Mouse (Mus musculus) liver, adult 2 months (tissue): ENCODE results near the gene Crxos. TPM values are rescaled to one million over a fixed set of nuclear protein-coding genes. Genes with fewer than 3 reads are reported as not detected.

Experiments
- DNase-seq: peaks from one replicate; pipeline ENCODE4 v3.0.0-alpha.2; 2011; ENCODE audit warnings: low read depth, low spot score; ENCODE audit errors: extremely low read depth
- H3K27ac ChIP-seq: fragments of 200-500 bp; replicated peaks from 2 replicates; pipeline ENCODE4 v1.5.1; 2012; ENCODE audit warnings: low read depth, mild to moderate bottlenecking, control low read depth, inconsistent platforms, low read length; ENCODE audit not compliant: insufficient read depth
- H3K27me3 ChIP-seq: fragments of 200-500 bp; 2 replicates; pipeline ENCODE4 v1.6.1; 2012; ENCODE audit warnings: mild to moderate bottlenecking, moderate library complexity, low read length, inconsistent platforms; ENCODE audit not compliant: control insufficient read depth, insufficient read depth
- H3K36me3 ChIP-seq: fragments of 200-500 bp; 2 replicates; pipeline ENCODE4 v1.6.1; 2012; ENCODE audit warnings: low read length, inconsistent platforms; ENCODE audit not compliant: control insufficient read depth, insufficient read depth
- H3K4me1 ChIP-seq: fragments of 200-500 bp; 2 replicates; pipeline ENCODE4 v1.6.1; 2011; ENCODE audit warnings: low read length; ENCODE audit not compliant: control insufficient read depth, insufficient read depth
- H3K4me3 ChIP-seq: fragments of 200-500 bp; 2 replicates; pipeline ENCODE4 v1.5.1; 2011; ENCODE audit warnings: low read depth, mild to moderate bottlenecking, control low read depth, low read length, moderate library complexity; ENCODE audit not compliant: insufficient read depth
- H3K79me2 ChIP-seq: fragments of 200-500 bp; 2 replicates; pipeline ENCODE4 v1.6.1; 2012; ENCODE audit warnings: inconsistent platforms, mild to moderate bottlenecking, low read length, moderate library complexity; ENCODE audit not compliant: control insufficient read depth, insufficient read depth
- H3K9ac ChIP-seq: fragments of 200-500 bp; 2 replicates; pipeline ENCODE4 v1.6.1; 2012; ENCODE audit warnings: low read depth, mild to moderate bottlenecking, control low read depth, inconsistent platforms, low read length
- CTCF ChIP-seq: fragments of 200-500 bp; IDR thresholded peaks from 2 replicates; pipeline ENCODE4 v1.5.1; 2011; ENCODE audit warnings: low read depth, low read length, control low read depth
- POLR2A ChIP-seq: fragments of 200-500 bp; IDR thresholded peaks from 2 replicates; pipeline ENCODE4 v1.6.1; 2011; ENCODE audit warnings: low read length, control low read depth; ENCODE audit not compliant: insufficient read depth; ENCODE audit errors: extremely low read depth
- WGBS: fragments of 180-500 bp; shearing (Covaris S2); methylation state at CpG from one replicate; pipeline ENCODE4 v1.1.7; 2018; 5-methylcytosine and 5-hydroxymethylcytosine counted together
- polyA plus RNA-seq: library from polyadenylated mRNA; depleted of rRNA; stranded (reverse); fragments of >200 nt; gene quantifications from 2 replicates; pipeline ENCODE4 v1.2.3, GENCODE M21; 2012
- total RNA-seq: library from RNA; depleted of rRNA; stranded (reverse); fragments of >200 nt; gene quantifications from 2 replicates; pipeline ENCODE4 v1.2.3, GENCODE M21; 2014

Gene Crxos
- total and polyA plus RNA-seq, 2 experiments, result not detected

DNA sequence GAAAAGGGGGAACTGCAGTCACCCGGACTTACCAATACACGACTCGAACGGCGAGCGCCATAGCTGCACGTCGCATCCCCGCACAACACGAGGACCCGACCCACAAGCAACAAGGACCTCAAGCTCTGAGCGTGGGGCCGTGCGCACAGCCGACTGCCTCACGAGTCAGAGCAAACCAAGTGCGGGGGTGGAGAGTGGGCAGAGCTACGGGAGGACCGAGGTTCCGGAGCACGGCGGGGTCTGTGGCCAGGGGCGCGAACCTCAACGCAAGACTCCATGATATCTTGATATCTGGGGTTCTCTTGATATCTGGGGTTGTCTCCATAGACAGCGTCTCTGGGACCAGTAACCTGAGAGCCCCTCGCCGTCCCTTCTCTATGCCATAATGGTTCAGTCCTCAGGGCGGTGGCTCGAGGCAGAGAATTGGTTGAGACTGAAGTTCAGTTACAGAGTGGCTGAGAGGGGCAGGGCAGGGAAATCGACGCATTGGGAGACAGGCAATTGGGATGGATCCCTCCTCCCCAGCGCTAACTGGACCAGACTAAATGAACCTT lies 39.9 kb downstream of the Crxos start, which contains the start of gene Selenow:
Gene Selenow (minus strand): TSS at position 183 of the 554 bp plus-strand sequence.
- H3K27me3 ChIP-seq, result no peaks in the 10 kb centered on the region
- peak; percentile 82 for DNase-seq
- peak within 1 kb of the TSS; percentile 88 for H3K27ac ChIP-seq
- peak within 1 kb of the TSS; percentile 87 for H3K9ac ChIP-seq
- WGBS, result under 1% methylated on average over 33 of the region's 33 CpGs
- H3K36me3 ChIP-seq, result no peaks in the 10 kb centered on the region
- peaks cover 7% of the 10 kb centered on the region; the same call in 1 of the 2 replicates for H3K79me2 ChIP-seq
- TF ChIP-seq POLR2A (peak; percentile 94), CTCF (no peak)
- peak within 1 kb of the TSS; percentile 80 for H3K4me3 ChIP-seq
- H3K4me1 ChIP-seq, result peaks cover 10% of the 10 kb centered on the region

GRCm38 (mm10) chr7:15929910-15930309 lies 47.5 kb downstream of the Crxos start:
- Histone ChIP-seq H3K27ac (no peak overlapping the region), H3K4me1 (peaks cover 6% of the 10 kb centered on the region), H3K79me2 (no peaks in the 10 kb centered on the region), H3K36me3 (no peaks in the 10 kb centered on the region), H3K9ac (no peak overlapping the region), H3K27me3 (no peaks in the 10 kb centered on the region), H3K4me3 (no peak overlapping the region)
- 16% methylated on average over 4 of the region's 4 CpGs for WGBS
- TF ChIP-seq CTCF (peak; percentile 98), POLR2A (no peak)
- peak; percentile 82 for DNase-seq

DNA sequence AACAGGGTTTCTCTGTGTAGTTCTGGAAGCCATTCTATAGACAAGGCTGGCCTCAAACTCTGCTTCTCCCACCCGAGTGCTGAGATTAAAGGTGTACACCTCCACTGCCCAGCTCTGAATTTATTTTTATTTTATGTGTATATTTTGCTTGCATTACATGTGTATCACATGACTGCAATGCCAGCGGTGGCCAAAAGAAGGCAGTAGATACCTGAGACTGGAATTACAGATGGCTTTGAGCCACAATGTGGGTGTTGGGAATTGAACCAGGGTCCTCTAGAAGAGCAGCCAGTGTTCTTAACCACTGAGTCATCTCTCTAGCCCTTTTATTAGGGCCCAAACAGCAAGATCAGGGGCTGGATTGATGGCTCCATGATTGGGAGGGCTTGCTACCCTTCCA lies 48.1 kb downstream of the Crxos start:
- H3K9ac ChIP-seq, result no peak overlapping the region
- peaks cover 6% of the 10 kb centered on the region for H3K4me1 ChIP-seq
- no peaks in the 10 kb centered on the region for H3K27me3 ChIP-seq
- no peak for DNase-seq
- no peak overlapping the region for H3K27ac ChIP-seq
- H3K4me3 ChIP-seq, result no peak overlapping the region
- H3K36me3 ChIP-seq, result no peaks in the 10 kb centered on the region
- no peaks in the 10 kb centered on the region for H3K79me2 ChIP-seq
- no peak for TF ChIP-seq CTCF
- TF ChIP-seq POLR2A, result no peak
- WGBS, result 83% methylated on average over 2 of the region's 2 CpGs

- 40% methylated on average over 3 of the region's 3 CpGs for WGBS
Measured at GRCm38 (mm10) chr7:15931635-15932034, 49.2 kb downstream of the Crxos start.

DNA sequence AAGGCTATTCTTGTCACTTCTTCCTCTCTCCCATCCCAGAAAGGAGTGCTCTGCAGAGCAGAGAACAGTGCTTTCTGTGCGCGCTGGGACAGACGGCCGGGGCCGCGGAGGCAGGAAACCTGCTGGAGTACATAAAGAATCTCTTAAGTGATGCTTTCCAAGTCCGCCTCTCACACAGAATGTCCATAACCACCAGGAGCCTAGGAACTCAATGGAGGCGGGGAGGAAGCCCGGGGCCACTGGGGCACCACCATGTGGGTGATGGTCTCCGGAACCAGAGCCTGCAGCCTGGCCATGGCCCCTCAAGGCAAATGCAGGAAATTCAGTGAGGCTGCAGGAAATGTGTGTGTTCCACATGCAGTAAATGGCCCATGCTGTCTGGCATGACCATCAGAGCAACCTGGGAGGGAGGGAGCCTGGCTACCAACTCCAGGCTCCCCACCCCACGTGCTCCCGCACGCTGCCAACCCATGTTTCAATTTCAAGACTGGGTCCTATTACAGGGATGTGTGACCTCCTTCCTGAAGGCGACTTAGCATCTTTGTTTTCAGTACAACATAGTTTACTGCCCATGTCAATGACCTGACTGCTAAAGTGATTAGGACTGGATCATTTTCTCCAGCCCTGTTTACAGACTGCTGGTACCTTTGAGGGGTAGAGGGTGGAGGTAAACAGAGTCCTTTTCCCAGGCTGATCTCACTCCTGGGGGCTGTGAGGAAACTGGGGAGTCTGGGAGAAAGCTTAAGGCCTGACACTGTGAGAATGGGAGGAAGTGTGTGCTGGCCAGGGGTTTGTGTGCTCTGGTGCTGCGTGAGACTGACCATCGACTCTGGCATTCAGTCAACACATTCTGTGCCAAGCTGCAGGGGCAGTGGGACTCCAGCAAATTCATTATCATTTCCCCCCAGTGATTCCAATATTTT lies 51.3 kb downstream of the Crxos start:
- peaks cover 6% of the 10 kb centered on the region for H3K4me1 ChIP-seq
- WGBS, result 55% methylated on average over 16 of the region's 16 CpGs
- H3K9ac ChIP-seq, result no peak overlapping the region
- no peaks in the 10 kb centered on the region for H3K79me2 ChIP-seq
- no peaks in the 10 kb centered on the region for H3K27me3 ChIP-seq
- TF ChIP-seq CTCF (no peak), POLR2A (no peak)
- peak; percentile 30 for DNase-seq
- peaks cover 13% of the 10 kb centered on the region for H3K36me3 ChIP-seq
- no peak overlapping the region for H3K4me3 ChIP-seq
- H3K27ac ChIP-seq, result no peak overlapping the region

More at GRCm38 (mm10) chr7:15931635-15932034, 49.2 kb downstream of the Crxos start:
- Histone ChIP-seq H3K27me3 (no peaks in the 10 kb centered on the region), H3K4me1 (peaks cover 6% of the 10 kb centered on the region), H3K9ac (0 out of 2 replicates have a peak overlapping the region, but pooled peaks have one; percentile 37), H3K4me3 (no peak overlapping the region), H3K79me2 (no peaks in the 10 kb centered on the region), H3K36me3 (no peaks in the 10 kb centered on the region), H3K27ac (peak overlapping the region; percentile 51; the same call in 1 of the 2 replicates)
- TF ChIP-seq POLR2A (no peak), CTCF (no peak)
- peak; percentile 61 for DNase-seq

DNA sequence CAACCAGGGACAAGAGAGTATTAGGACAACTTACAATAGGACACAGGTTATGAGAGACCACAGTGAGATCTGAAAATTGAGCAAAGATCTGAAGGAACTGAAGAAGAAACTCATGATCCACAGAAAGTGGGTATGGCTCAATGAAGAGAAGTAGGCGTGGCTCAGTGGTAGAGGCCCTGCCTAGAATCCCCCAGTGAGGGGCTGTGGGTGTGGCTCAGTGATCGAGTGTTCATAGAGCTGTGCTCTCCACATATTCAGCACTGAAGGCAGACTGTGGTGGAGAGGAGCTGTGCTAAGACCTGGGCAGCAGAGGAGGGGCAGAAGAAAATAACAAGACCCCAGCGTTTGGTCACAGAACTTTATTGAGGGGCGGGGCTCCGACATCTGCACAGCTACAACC lies 55.1 kb downstream of the Crxos start:
- Histone ChIP-seq H3K4me3 (no peak overlapping the region), H3K9ac (no peak overlapping the region), H3K27me3 (no peaks in the 10 kb centered on the region), H3K4me1 (peaks cover 2% of the 10 kb centered on the region; the same call in 1 of the 2 replicates), H3K79me2 (no peaks in the 10 kb centered on the region), H3K36me3 (peaks cover 19% of the 10 kb centered on the region), H3K27ac (no peak overlapping the region)
- DNase-seq, result no peak
- TF ChIP-seq CTCF (no peak), POLR2A (no peak)
- 91% methylated on average over 5 of the region's 5 CpGs for WGBS
